Mouse (Mus musculus): Measurements from ENCODE around the gene Tril.

Tril gene

GRCm38 (mm10) chr6:53806591-53807023 lies 14.0 kb downstream of the Tril start:
- peak; percentile 50 for DNase-seq (ENCODE audit: extremely low spot score, low spot score)

- DNase-seq (ENCODE audit: extremely low spot score, low spot score): no peak
Measured at GRCm38 (mm10) chr6:53806021-53806420, 14.6 kb downstream of the Tril start.

- DNase-seq (ENCODE audit: extremely low spot score, low spot score): no peak
Measured at GRCm38 (mm10) chr6:53804145-53804544, 16.5 kb downstream of the Tril start.

- no peak for DNase-seq (ENCODE audit: extremely low spot score, low spot score)
Measured at GRCm38 (mm10) chr6:53803551-53803950, 17.1 kb downstream of the Tril start.

- no peak for DNase-seq (ENCODE audit: extremely low spot score, low spot score)
Measured at GRCm38 (mm10) chr6:53801893-53802286, 18.7 kb downstream of the Tril start.

- no peak for DNase-seq (ENCODE audit: extremely low spot score, low spot score)
Measured at GRCm38 (mm10) chr6:53801269-53801892, 19.2 kb downstream of the Tril start.

- no peak for DNase-seq (ENCODE audit: extremely low spot score, low spot score)
Measured at GRCm38 (mm10) chr6:53798865-53799264, 21.8 kb downstream of the Tril start.

- no peak for DNase-seq (ENCODE audit: extremely low spot score, low spot score)
Measured at GRCm38 (mm10) chr6:53796835-53797234, 23.8 kb downstream of the Tril start.

- DNase-seq (ENCODE audit: extremely low spot score, low spot score): peak; percentile 61
Measured at GRCm38 (mm10) chr6:53795788-53796187, 24.8 kb downstream of the Tril start.

- peak; percentile 15 for DNase-seq (ENCODE audit: extremely low spot score, low spot score)
Measured at GRCm38 (mm10) chr6:53795078-53795477, 25.6 kb downstream of the Tril start.

- DNase-seq (ENCODE audit: extremely low spot score, low spot score): peak; percentile 66
Measured at GRCm38 (mm10) chr6:53794323-53794971, 26.2 kb downstream of the Tril start.

- DNase-seq (ENCODE audit: extremely low spot score, low spot score): peak; percentile 67
Measured at GRCm38 (mm10) chr6:53782880-53783539, 37.6 kb downstream of the Tril start.

GRCm38 (mm10) chr6:53782273-53782672 lies 38.4 kb downstream of the Tril start:
- no peak for DNase-seq (ENCODE audit: extremely low spot score, low spot score)

GRCm38 (mm10) chr6:53781171-53781570 lies 39.5 kb downstream of the Tril start:
- peak; percentile 46 for DNase-seq (ENCODE audit: extremely low spot score, low spot score)

GRCm38 (mm10) chr6:53780008-53780407 lies 40.6 kb downstream of the Tril start:
- no peak for DNase-seq (ENCODE audit: extremely low spot score, low spot score)

- no peak for DNase-seq (ENCODE audit: extremely low spot score, low spot score)
Measured at GRCm38 (mm10) chr6:53779526-53779925, 41.1 kb downstream of the Tril start.

- no peak for DNase-seq (ENCODE audit: extremely low spot score, low spot score)
Measured at GRCm38 (mm10) chr6:53778424-53778955, 42.1 kb downstream of the Tril start.

GRCm38 (mm10) chr6:53768275-53768674 lies 52.4 kb downstream of the Tril start:
- no peak for DNase-seq (ENCODE audit: extremely low spot score, low spot score)

GRCm38 (mm10) chr6:53766243-53766915 lies 54.3 kb downstream of the Tril start:
- DNase-seq (ENCODE audit: extremely low spot score, low spot score): no peak

GRCm38 (mm10) chr6:53765731-53766130 lies 54.9 kb downstream of the Tril start:
- no peak for DNase-seq (ENCODE audit: extremely low spot score, low spot score)
